Mouse (Mus musculus) urinary bladder, postnatal 14 days (tissue): ENCODE data around the gene Lgals12.
A peak's percentile ranks its signal among the peaks of the same experiment; 100 is the strongest.

Source experiments
- DNase-seq: peaks from one replicate; pipeline ENCODE4 v3.0.0; 2021; ENCODE audit warnings: low spot score

Gene Lgals12

DNA sequence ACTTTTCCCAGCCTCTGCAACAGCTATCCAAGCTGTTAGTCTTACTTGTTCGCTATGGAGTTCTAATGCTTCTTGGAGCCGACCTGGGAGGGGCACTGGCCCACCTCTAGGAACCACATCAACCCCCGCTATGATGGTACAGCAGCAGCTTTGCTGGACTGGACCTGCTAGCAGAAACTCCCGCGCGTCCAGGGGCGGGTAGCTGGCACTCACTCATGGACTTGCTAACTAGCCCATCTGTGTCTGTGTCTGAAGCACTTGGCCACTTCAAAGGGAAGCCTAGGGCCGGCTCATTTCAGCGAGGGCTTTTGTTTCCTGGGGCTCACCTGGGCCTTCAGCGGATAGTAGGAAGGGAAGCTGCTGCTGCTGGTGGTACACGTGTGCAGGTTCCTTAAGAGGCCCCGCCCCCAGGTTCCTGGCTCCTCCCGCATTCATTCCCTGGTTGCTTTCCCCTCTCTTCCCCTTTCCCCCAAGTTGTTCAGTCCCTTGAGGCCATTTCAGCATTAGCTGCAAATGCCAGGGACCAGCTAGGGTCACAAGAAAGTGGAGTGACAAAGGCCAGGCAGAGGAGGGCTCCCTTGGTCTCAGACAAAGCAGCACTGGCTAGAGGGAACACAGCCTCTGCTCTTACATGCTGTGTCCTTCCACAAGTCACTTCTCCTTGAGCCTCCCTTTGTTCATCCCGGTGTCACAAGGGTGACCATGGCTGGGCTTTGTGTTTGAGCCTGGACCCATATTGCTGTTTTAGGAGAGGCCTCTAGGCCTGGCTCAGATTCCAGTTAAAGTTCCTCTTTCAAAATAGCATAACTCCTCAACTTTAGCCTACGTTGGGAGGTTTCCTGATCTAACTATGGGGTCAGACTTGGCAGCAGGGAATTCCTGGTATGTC lies at the start of gene Lgals12:
TSS of gene Lgals12 (minus strand) at position 393 of the 889 bp plus-strand sequence.
- DNase-seq: no peak

DNA sequence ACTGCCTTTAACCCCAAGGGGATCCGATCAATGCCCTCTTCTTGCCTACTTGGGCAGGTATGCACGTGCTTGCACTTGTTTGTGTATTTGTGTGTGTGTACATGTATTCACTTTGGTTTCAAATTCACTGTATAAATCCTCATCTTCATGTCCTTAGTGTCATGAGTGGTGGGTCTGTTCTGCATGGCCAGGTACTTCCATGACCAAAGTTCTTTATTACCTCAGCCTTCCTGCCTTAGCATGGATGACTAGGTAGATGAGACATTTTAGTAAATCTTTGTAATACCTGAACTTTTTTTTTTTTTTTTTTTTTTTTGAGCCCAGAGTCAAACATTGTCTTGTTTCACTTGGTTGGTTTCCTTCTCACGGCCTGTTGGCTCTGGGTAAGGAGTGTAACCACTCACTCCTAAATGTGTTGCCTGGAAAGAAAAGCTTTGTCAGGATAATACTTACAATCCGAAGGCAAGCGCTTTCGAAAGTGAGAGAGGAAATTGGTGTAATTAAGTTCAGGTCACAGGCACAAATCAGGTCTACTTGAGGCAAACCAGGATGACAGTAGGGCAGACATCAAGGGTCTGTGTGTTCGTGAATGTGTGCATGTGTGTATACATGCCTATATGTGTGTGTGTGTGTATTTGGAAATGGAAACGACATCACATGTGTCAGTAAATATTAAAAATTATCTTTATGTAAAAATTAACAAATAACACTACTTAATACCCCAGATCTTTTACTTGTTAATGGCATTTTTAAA lies 42.1 kb upstream of the Lgals12 start:
- DNase-seq: no peak

DNA sequence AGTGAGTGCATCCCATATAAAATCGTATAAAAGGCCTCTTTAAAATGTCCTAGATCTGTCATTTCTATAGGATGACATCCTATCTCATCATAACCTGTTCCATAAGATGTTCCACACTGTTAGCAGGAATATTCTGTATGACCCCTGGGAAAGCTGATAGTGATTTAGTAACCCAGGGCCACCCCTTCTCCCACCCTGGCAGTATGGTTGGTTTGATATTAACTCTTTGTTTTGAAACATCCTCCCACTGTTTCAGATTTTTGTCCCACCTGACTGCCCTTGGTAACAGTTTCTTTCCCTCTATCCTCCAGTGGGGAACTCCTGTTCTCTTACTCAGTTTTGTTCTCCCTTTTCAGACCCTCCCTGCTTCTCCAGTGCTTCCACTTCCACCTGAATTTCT lies 26.8 kb upstream of the Lgals12 start:
- DNase-seq: no peak

DNA sequence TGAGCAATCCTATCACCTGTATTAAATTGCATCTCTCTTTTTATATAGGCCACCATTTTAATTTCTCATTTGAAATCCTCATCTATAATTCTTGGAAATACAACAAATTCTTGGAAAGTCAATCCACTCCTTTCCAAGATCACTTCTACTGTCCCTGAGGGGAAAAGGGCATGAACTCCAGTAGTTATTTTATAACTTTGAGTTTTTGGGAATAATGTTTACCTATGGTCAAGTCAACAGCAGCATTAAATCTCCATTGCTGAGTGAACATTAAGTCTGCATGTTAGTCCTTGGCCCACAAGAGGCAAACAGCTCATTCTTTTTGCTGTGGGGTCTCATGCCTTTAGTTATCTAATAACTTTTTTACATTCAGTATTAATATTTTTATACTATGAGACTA lies 26.0 kb upstream of the Lgals12 start:
- DNase-seq: no peak

DNA sequence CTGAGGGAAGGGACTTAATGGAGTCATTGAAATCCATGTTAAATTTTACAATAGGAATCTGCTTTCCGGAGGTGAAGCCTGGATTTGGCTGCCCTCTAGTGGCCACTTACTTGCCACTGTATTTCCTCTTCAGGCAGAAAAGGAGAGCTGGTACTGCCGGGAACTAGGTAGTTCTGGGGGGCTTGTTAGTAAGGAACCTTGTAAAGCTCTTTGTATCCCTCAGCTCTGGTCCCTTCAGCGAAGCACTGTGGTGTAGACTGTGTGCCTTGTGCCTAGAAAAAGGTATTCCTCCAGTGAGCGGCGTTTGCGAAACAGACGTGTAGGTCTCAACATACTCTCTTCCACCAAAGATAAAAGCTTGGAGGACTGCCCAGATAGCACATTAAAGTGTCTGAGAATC lies 10.7 kb upstream of the Lgals12 start:
- DNase-seq: peak; percentile 66

DNA sequence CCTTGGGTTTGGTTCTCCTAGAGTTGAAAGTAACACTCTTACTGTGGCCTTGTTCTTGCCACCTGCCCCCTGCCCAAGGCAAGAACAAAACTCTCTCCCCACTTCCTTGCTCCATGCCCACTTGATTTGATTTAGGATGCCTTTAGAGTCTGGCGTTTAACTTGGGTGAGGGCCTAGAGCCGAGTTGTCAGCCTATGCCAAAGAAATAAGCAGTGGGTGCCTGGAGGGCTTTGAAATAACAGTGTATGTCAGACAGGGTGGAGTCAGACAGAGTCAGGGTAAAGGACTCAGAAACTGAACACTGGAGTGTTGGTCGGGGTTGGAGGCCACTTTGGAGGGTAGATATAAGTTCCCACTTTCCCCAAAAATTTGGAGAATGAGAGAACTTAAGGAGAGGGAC lies 10.1 kb upstream of the Lgals12 start:
- DNase-seq: no peak

GRCm38 (mm10) chr19:7616231-7616930 lies 9.4 kb upstream of the Lgals12 start:
- no peak for DNase-seq

DNA sequence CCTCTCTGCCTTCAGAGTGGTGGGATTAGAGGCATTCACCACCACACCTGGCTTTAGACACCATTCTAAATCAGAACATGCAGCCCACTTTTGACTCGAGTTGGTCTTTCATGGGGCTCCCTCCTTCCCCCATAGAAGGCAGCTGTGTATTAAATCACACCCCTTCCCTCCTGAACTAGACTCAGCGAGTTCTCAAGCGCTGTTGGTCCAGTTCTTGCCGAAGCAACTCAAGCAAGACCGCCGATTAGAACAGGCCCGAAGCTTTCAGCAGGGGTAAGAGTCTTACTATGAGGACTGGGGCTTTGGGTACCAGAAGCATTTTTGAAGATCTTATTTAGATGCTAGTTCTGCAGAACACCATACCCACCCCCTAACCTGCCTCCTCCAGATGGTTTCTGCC lies 6.2 kb upstream of the Lgals12 start:
- DNase-seq: no peak

DNA sequence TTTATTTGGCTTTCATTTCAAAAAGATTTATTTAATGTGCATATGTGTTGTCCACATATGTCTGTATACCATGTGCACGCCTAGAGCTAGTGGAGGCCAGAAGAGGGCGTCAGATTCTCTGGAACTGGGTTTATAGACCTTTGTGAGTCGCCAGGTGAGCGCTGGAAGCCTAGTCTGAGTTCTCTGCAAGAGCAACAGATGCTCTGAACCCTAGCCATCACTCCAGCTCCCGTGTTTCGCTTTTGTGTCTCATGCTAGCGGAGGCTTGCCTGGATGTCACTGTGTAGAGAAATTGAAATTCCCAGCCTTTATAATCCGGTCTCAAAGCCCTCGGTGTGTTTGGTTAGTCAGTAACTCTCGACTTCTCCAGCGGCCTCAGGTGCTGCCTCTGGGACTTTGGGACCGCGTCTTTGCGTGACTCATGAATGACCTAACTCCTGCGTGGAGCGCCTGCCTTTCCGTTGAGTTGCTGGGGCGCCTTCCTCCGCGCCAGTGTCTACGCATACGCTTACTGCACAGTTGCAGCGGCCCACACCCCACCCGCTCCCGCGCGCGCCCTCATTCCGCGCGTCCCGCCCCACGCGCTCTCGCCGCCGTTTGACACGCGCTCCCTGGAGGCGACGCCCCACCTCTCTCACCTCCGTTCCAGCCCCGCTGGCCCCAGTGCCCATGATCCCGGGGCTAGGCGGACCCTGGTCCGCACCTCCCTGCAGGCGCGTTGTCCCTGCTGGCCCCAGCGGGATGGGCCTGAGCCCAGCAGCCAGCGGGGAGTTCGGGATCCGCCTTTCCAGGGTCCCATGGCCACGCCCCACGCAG lies 5.2 kb upstream of the Lgals12 start, which contains the start of gene Hrasls5:
TSS of gene Hrasls5 (plus strand) at position 600 of the 816 bp plus-strand sequence.
- DNase-seq: peak; percentile 37

DNA sequence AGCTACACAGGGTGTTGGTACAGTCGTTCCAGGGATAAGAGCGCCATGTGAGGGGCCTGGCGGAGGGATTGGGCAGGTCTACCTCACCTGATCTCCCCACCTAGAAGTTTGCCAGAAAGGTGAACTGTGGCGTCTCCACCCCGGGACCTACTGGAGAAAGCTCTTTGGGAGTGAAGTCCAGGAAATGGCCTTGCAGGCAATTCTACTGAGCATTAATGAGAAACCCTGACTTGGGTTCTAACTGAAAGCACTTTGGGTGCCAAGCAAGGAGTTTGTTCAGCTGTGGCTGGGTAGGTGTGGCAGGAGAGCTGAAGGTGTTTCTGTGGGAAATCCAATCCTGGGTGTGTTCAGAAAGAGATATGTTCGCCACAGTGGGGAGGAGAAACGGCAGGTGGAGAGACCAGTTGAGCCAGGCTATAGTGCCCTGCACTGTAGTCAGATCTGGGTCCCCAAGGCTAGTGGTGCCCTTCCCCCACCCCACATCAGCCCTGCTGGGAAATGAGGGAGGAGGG lies 753 bp upstream of the Lgals12 start:
- peak; percentile 32 for DNase-seq

GRCm38 (mm10) chr19:7605930-7606783 lies 836 bp downstream of the Lgals12 start:
- no peak for DNase-seq

DNA sequence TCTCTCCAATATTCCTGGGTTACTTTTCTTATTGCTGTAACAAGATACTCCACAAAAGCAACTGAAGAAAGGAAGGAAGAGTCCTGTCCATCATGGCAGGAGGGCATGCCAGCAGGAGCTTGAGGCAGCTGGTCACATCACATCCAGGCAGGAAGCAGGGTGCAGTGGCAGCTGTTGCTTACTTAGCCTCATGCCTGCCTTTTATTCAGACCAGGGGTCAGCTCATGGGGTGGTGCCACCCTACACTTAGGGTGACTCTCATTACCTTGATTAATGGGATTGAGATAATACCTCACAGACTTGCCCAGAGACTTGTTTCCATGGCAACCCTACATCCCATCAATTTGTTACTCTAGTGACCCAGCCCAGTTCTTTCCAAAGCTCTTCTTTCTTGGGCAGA lies 2.0 kb downstream of the Lgals12 start:
- DNase-seq: no peak

DNA sequence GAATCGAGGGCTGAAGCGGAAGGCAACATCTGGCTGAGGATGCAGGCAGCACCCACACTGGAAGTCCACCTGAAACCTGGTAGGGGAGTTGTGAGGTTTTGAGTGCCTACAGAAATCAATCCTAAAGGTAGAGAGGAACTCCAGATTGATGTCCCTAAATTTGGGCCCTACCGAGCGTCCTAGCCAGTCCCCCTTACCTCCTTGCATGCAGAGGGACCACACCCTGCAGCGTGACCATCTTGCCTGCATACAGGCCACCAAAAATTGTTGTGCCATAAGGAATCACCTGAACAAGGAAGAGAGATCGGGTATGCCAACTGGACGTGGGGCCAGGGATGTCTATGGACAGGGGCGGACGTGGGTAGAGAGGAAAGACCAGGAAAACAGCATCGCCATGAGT lies 2.9 kb downstream of the Lgals12 start:
- DNase-seq: no peak

DNA sequence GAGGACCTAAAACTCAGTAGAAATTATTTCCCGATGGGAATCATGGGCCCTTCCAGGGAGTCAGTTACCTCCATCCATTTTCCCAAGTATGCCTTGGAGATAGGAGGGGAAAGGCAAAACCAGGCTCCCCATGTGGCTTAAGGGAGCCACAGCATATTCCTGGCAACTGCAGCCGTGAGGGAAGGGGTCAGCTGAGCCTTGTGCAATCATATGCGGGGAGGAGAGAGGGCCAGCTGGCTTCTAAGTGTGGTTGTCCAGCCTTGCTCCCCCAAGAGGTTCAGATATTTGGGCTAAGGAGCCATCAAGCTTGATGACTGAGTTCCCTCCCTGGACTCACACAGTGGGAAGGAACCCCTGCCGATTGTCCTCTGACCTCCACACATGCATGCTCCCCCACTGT lies 5.4 kb downstream of the Lgals12 start:
- no peak for DNase-seq

- no peak for DNase-seq
Observed at GRCm38 (mm10) chr19:7598481-7598880, 8.5 kb downstream of the Lgals12 start.

- peak; percentile 43 for DNase-seq
Observed at GRCm38 (mm10) chr19:7595534-7595933, 11.5 kb downstream of the Lgals12 start.

- no peak for DNase-seq
Observed at GRCm38 (mm10) chr19:7592018-7592417, 15.0 kb downstream of the Lgals12 start.

DNA sequence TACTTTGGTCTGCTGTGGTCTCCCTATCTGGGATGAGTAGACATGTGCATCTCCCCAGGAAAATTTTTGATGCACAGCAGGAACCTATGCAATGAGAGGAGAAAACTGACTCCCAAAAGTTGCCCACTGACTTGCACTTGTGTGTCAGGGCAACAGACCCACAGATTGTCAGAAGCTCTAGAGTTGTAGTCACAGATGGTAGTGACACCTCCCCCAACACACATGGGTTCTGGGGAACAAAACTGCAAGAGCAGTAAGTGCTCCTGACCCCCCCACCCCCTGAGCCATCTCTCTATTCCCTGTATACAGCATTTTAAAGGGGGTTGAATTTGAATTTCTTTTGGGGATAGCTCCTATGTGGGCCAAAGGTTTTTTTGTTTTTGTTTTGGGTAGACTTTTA lies 16.2 kb downstream of the Lgals12 start:
- no peak for DNase-seq

DNA sequence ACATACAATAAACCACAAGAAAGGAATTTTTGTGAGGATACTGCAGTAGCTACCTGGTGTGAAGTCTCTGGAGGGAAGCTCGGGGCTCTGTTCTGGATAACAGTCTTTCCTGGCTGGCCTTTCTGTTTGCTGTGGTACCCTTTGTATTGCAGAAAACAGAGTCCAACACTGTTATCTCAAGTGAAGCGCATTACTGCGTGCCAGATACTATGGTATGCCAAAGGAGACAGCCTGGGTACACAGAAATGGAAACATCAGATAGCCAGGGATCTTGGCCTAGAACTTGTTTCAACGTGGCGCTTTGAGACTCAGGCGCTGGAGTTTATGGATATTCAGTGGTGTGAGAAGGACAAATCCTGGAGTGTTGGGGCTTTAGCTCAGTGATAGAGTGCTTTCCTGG lies 21.2 kb downstream of the Lgals12 start:
- no peak for DNase-seq

GRCm38 (mm10) chr19:7585279-7585678 lies 21.7 kb downstream of the Lgals12 start:
- DNase-seq: no peak

DNA sequence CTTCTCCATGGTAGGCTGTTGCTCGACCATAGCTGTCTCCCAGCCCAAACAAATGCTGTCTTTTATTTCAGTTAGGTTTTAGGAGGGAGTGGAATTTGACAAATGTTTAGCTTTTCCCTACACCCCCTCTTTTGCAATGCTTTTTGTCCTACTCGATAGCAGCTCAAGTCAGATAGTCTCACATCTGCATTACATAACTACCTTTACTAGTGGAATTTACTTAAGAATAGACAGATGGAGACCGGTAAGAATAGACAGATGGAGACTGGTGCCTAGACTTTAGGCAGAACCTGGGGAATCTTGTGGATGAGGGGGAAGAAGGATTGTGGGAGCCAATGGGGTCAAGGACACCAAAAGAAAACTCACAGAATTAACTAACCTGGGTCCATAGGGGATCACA lies 23.4 kb downstream of the Lgals12 start:
- DNase-seq: no peak
